Mouse (Mus musculus): Measurements from ENCODE around the gene G430095P16Rik.

Gene G430095P16Rik

GRCm38 (mm10) chr8:84703466-84704249 lies 19.1 kb upstream of the G430095P16Rik start:
- DNase-seq (ENCODE audit: low spot score), result no peak

- peak; percentile 87 for DNase-seq (ENCODE audit: low spot score)
These were observed 18.5 kb upstream of the G430095P16Rik start for GRCm38 (mm10) chr8:84704356-84704755.

- DNase-seq (ENCODE audit: low spot score), result peak; percentile 18
These were observed 17.7 kb upstream of the G430095P16Rik start for GRCm38 (mm10) chr8:84704867-84705831.

- no peak for DNase-seq (ENCODE audit: low spot score)
These were observed 16.8 kb upstream of the G430095P16Rik start for GRCm38 (mm10) chr8:84705960-84706359.

- DNase-seq (ENCODE audit: low spot score), result peak; percentile 56
These were observed 16.1 kb upstream of the G430095P16Rik start for GRCm38 (mm10) chr8:84706610-84707266.

GRCm38 (mm10) chr8:84707267-84707883 lies 15.4 kb upstream of the G430095P16Rik start:
- peak; percentile 28 for DNase-seq (ENCODE audit: low spot score)

GRCm38 (mm10) chr8:84708071-84708541 lies 14.7 kb upstream of the G430095P16Rik start:
- DNase-seq (ENCODE audit: low spot score), result peak; percentile 28

- DNase-seq (ENCODE audit: low spot score), result peak; percentile 96
These were observed 13.9 kb upstream of the G430095P16Rik start for GRCm38 (mm10) chr8:84708774-84709475.

- no peak for DNase-seq (ENCODE audit: low spot score)
These were observed 12.9 kb upstream of the G430095P16Rik start for GRCm38 (mm10) chr8:84709931-84710330.

GRCm38 (mm10) chr8:84711312-84711711 lies 11.5 kb upstream of the G430095P16Rik start:
- no peak for DNase-seq (ENCODE audit: low spot score)

- DNase-seq (ENCODE audit: low spot score), result peak; percentile 58
These were observed 10.7 kb upstream of the G430095P16Rik start for GRCm38 (mm10) chr8:84711933-84712758.

- DNase-seq (ENCODE audit: low spot score), result no peak
These were observed 10.1 kb upstream of the G430095P16Rik start for GRCm38 (mm10) chr8:84712759-84713120.

- peak; percentile 51 for DNase-seq (ENCODE audit: low spot score)
These were observed 9.4 kb upstream of the G430095P16Rik start for GRCm38 (mm10) chr8:84713381-84713780.

GRCm38 (mm10) chr8:84714161-84714560 lies 8.6 kb upstream of the G430095P16Rik start:
- DNase-seq (ENCODE audit: low spot score), result no peak

- no peak for DNase-seq (ENCODE audit: low spot score)
These were observed 6.8 kb upstream of the G430095P16Rik start for GRCm38 (mm10) chr8:84715893-84716468.

- DNase-seq (ENCODE audit: low spot score), result no peak
These were observed 6.0 kb upstream of the G430095P16Rik start for GRCm38 (mm10) chr8:84716790-84717189.

- DNase-seq (ENCODE audit: low spot score), result no peak
These were observed 4.3 kb upstream of the G430095P16Rik start for GRCm38 (mm10) chr8:84718476-84718875.

GRCm38 (mm10) chr8:84718959-84719690 lies 3.7 kb upstream of the G430095P16Rik start:
- DNase-seq (ENCODE audit: low spot score), result no peak

- no peak for DNase-seq (ENCODE audit: low spot score)
These were observed 317 bp upstream of the G430095P16Rik start for GRCm38 (mm10) chr8:84722530-84722849.

Measured in retina, embryonic 14.5 days (tissue).